Mouse (Mus musculus) granulocyte monocyte progenitor cell, adult 5-6 weeks (primary cell): ENCODE data around the gene Acnat2. TPM values are rescaled to one million over a fixed set of nuclear protein-coding genes. Genes with fewer than 3 reads are reported as not detected.
"Not testable (repeated sequence)": the region's sequence is repeated elsewhere in the genome, so short reads cannot be mapped to it uniquely, and the experiment has no call there.

ENCODE experiments used
- ATAC-seq: replicated peaks from 2 replicates; pipeline ENCODE4 v1.8.0; 2016; ENCODE audit warnings: mild to moderate bottlenecking, moderate TSS enrichment, inconsistent platforms; ENCODE audit not compliant: poor library complexity, severe bottlenecking
- total RNA-seq, 2 experiments: library from RNA; stranded (forward) in 1 of 2; stranded (reverse) in 1 of 2; fragments of 200-712, 200-1000 nt in 1 of 2; fragments of >200 nt in 1 of 2; fragmentation: Nextera tagmentation in 1 of 2; gene quantifications; 2 replicates each; pipeline ENCODE4 v1.2.3; 2014 to 2017

The Acnat2 gene
- total RNA-seq (2014; fragmentation: Nextera tagmentation) (not detected in 2 replicates), total RNA-seq (2017) (not detected in 2 replicates)

DNA sequence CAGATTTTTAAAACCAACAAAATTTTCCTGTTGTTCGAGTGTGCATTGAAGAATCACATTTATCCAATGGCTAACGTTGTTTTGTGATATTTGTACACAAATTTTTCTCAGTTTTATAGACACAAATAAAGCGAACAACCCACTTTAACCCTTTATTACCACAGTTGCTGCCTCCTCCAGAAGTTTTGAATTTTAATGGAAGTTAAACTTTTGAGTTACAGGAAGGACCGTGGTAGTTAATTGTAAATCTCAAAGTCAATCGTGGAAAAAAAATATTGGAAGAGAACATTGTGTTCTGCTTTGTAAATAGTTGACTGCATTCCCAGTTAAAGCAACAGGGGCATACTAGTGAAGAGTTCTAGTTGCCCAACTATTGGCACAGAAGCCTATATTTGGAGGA is at the start of gene Acnat2:
TSS of gene Acnat2 (minus strand) at position 195 of the 400 bp plus-strand sequence.
- not testable (repeated sequence) for ATAC-seq

DNA sequence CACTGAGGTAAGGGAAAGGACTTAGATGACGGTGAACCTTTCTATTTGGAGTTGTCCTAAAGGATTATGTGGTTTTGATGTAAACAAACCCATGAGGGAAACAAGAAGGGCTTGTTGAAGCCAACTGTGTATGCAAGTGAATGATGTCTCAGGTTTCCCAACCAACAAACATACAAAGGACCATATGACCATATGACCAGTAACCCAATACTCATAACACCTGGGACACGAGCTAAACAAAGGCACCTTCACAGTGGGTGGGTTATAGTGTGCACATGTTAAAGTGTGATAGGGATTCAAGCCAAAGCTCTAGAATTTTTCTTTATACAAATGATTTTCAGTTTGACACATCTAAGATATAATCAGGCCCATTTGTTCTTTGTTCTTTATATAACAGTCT is 48.2 kb upstream of the Acnat2 start:
- ATAC-seq = no peak

- no peak for ATAC-seq
These were observed 44.0 kb upstream of the Acnat2 start for GRCm38 (mm10) chr4:49451848-49452551.

DNA sequence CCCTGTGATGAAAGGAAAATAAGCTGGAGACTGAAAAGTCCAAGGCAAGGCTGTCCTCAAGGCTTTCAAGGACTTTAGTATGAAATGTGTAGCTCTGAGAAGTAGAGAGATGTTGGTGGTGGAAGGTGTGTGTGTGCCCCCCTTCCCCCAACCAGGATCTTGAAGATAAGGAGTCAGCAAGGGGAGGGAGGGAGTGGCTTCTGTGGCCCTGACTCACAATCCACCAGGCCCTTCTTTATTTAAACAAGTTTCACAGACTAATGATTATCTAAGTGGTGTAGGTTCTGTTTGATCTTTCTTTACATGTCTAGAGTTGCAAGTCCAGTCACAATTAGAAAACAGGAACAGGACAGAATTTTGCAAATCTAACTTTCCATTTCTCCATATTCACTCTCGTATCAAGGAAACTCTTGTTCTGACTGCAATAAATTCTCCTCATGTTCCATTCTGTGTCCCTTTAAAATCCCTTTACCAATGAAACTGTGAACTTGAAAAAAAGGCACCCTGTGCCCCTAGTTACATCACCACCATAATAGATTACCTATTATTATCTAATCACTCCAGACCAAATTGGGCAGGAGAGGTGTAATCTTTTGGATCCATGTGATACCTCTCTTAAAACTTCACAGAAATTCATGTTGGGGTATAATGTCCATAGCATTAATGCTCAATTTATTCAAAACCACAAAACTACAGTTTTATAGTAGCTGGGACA is 43.3 kb upstream of the Acnat2 start:
- ATAC-seq = not testable (repeated sequence)

DNA sequence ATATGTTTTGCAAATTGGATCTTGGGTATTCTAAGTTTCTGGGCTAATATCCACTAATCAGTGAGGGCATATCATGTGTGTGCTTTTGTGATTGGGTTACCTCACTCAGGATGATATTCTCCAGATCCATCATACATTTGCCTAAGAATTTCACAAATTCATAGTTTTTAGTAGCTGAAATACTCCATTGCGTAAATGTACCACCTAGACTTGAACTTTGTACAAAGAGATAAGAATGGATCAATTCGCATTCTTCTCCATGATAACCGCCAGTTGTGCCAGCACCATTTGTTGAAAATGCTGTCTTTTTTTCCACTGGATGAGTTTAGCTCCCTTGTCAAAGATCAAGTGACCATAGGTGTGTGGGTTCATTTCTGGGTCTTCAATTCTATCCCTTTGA is 29.0 kb upstream of the Acnat2 start:
- ATAC-seq = not testable (repeated sequence)

DNA sequence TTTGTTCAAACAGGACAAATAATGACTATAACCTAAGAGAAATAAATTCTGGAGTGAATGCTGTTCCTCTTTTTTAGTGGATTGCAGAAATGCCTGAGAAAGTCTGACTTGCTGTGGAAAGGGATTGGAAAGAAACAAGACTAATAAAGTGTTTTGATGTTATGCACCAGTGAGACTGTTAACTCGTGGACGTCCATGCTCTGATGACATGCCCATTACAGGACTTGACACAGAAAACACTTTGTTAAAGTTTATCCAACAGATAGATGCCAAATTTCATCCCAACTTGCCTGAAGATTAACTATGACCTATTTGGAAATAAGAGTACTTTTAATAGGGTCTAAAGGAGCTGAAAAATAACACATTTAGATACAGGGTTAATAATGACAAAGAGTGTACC is 2.2 kb upstream of the Acnat2 start:
- not testable (repeated sequence) for ATAC-seq

- no peak for ATAC-seq
These were observed 21.1 kb downstream of the Acnat2 start for GRCm38 (mm10) chr4:49386873-49387272.

DNA sequence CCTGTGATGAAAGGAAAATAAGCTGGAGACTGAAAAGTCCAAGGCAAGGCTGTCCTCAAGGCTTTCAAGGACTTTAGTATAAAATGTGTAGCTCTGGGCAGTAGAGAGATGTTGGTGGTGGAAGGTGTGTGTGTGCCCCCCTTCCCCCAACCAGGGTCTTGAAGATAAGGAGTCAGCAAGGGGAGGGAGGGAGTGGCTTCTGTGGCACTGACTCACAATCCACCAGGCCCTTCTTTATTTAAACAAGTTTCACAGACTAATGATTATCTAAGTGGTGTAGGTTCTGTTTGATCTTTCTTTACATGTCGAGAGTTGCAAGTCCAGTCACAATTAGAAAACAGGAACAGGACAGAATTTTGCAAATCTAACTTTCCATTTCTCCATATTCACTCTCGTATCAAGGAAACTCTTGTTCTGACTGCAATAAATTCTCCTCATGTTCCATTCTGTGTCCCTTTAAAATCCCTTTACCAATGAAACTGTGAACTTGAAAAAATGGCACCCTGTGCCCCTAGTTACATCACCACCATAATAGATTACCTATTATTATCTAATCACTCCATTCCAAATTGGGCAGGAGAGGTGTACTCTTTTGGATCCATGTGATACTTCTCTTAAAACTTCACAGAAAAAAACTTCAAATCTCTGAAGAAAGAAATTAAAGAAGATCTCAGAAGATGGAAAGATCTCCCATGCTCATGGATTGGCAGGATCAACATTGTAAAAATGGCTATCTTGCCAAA is 24.2 kb downstream of the Acnat2 start:
- ATAC-seq = not testable (repeated sequence)

GRCm38 (mm10) chr4:49368046-49368445 is 39.9 kb downstream of the Acnat2 start:
- not testable (repeated sequence) for ATAC-seq

DNA sequence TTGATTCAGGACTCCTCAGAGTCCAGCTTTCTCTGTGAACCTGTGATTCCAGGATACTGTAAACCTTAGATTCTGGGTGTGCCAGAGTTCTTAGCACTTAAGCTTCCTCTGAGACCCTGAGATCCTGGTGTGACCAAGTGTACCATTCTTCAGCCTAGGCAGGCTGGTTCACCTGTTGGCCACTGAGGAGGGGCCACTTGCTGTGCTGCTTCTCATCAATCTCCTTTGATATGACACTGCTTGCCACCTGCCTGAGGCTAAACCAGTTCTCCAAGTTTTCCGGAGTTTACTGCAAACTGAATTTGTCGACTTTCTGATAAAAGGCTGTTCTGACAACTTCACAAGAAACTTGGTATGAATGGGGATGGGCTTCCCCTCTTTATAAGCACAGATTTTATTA is 50.9 kb downstream of the Acnat2 start:
- no peak for ATAC-seq

- ATAC-seq = no peak
These were observed 57.5 kb downstream of the Acnat2 start for GRCm38 (mm10) chr4:49350470-49350869.

DNA sequence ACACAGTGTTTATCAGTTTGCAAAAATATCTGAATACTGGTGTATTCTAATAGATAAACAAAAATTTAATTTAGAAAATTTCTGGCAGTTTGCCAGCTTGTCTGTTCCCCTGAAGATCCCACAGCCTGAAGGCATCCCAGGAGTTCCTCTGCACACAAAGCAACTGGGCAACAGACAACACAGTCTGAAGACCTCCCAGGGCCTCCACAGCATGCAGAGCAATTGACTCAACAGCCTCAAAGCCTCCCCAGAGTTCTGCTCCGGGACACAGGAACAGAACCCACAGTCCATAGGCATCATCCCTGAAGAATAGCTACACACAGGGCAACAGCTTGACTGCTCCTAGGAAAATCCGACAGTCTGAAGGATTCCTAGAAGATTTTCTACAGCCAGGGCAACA is 59.3 kb downstream of the Acnat2 start:
- no peak for ATAC-seq

GRCm38 (mm10) chr4:49348001-49348400 is 60.0 kb downstream of the Acnat2 start:
- not testable (repeated sequence) for ATAC-seq

- not testable (repeated sequence) for ATAC-seq
These were observed 67.9 kb downstream of the Acnat2 start for GRCm38 (mm10) chr4:49340091-49340490.

DNA sequence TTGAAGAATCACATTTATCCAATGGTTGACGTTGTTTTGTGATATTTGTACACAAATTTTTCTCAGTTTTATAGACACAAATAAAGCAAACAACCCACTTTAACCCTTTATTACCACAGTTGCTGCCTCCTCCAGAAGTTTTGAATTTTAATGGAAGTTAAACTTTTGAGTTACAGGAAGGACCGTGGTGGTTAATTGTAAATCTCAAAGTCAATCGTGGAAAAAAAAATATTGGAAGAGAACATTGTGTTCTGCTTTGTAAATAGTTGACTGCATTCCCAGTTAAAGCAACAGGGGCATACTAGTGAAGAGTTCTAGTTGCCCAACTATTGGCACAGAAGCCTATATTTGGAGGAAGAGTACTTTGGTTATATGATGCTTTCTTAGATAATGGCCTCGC is 70.0 kb downstream of the Acnat2 start:
- ATAC-seq = not testable (repeated sequence)

Other genes with a start within 250 kb of the Acnat2 start
- not detected in 2 replicates for gene Acnat1, start 65.8 kb upstream of the Acnat2 start, total RNA-seq (2014; fragmentation: Nextera tagmentation)
- not detected in 2 replicates for gene Acnat1, start 65.8 kb upstream of the Acnat2 start, total RNA-seq (2017)
- not detected in 2 replicates for gene Baat, start 98.4 kb upstream of the Acnat2 start, total RNA-seq (2014; fragmentation: Nextera tagmentation)
- not detected in 2 replicates for gene Baat, start 98.4 kb upstream of the Acnat2 start, total RNA-seq (2017)
- gene Mrpl50, start 112.9 kb upstream of the Acnat2 start, total RNA-seq (2014; fragmentation: Nextera tagmentation) = 34.6 and 40.5 TPM in 2 replicates
- 38.7 and 39.9 TPM in 2 replicates for gene Mrpl50, start 112.9 kb upstream of the Acnat2 start, total RNA-seq (2017)
- gene Zfp189, start 113.0 kb upstream of the Acnat2 start, total RNA-seq (2014; fragmentation: Nextera tagmentation) = 1.9 and 2.8 TPM in 2 replicates
- 6.2 and 6.7 TPM in 2 replicates for gene Zfp189, start 113.0 kb upstream of the Acnat2 start, total RNA-seq (2017)
- not detected in 2 replicates for gene Aldob, start 141.4 kb upstream of the Acnat2 start, total RNA-seq (2014; fragmentation: Nextera tagmentation)
- not detected in 2 replicates for gene Aldob, start 141.4 kb upstream of the Acnat2 start, total RNA-seq (2017)
- not detected in 2 replicates for gene Tmem246, start 189.7 kb upstream of the Acnat2 start, total RNA-seq (2014; fragmentation: Nextera tagmentation)
- not detected in 2 replicates for gene Tmem246, start 189.7 kb upstream of the Acnat2 start, total RNA-seq (2017)
- 37.5 and 58.0 TPM in 2 replicates for gene Rnf20, start 223.9 kb upstream of the Acnat2 start, total RNA-seq (2014; fragmentation: Nextera tagmentation)
- 93.9 and 105 TPM in 2 replicates for gene Rnf20, start 223.9 kb upstream of the Acnat2 start, total RNA-seq (2017)